Mouse (Mus musculus): ENCODE results near the gene Ttc13. TPM values are rescaled to one million over a fixed set of nuclear protein-coding genes. Genes with fewer than 3 reads are reported as not detected.
A peak's percentile ranks its signal among the peaks of the same experiment; 100 is the strongest.

Gene Ttc13
- total and polyA plus RNA-seq, 3 experiments = 16.6 to 43.3 (median 36.4) TPM

DNA sequence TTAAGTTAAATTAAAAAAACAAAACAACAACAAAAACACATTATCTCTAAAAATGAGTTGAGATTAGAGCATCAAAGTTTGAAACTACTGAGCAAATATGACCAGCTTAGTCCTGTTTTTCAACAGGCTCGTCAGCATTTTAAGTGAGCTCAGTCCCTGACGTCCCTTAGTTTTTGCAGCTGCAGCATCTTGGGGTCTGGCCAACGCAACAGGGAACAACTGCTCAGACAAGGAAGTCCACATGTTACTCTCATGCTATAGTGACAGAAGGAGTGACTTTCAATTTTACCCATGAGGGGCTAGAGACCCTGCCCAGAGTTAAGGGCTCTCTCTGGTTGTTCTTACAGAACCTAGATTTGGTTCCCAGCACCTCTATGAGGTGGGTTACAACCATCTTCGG is 17.4 kb downstream of the Ttc13 start:
- DNase-seq = no peak

DNA sequence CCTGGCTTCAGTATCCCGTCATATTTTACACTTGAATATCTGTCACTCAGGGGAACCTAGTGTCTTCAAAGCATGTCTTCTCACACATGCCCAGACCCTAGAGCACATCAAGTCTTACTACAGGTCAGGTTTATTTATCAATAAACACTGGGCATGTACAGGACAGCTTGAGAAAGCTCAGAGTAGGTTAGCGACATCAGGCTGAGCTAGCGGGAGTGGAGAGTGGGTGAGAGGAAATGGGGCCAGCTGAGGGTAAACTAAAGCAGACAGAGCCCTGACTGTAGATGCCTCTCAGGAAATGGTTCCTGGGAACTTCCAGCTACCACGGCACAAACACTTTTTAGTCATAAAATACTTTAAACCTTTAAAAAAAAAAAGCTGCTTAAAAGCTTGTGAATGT is 18.3 kb downstream of the Ttc13 start:
- no peak for DNase-seq

DNA sequence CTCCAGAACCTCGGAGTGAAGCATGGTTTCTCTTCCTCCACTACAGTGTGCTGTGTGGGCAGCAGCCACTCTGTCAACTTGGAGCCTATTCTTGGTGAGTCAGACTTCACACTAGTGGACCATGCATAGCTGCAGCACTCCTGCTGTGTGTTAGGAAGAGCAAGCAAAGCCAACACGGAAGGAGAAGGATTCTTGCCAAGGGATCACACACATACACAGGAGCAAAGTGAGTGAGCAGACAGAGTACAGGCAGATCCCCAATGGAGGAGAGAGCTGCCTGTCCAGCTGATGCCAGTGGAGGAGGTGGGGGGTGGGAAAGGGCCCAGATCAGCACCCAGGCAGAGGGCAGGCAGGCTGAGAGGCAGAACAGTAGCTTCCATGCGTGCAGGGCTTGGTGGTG is 19.6 kb downstream of the Ttc13 start:
- no peak for DNase-seq

GRCm38 (mm10) chr8:124701023-124701422 is 20.8 kb downstream of the Ttc13 start:
- no peak for DNase-seq

GRCm38 (mm10) chr8:124700271-124700670 is 21.5 kb downstream of the Ttc13 start:
- DNase-seq = no peak

GRCm38 (mm10) chr8:124695424-124696100 is 26.2 kb downstream of the Ttc13 start:
- no peak for DNase-seq

- DNase-seq = no peak
Observed at GRCm38 (mm10) chr8:124691706-124692105, 30.1 kb downstream of the Ttc13 start.

DNA sequence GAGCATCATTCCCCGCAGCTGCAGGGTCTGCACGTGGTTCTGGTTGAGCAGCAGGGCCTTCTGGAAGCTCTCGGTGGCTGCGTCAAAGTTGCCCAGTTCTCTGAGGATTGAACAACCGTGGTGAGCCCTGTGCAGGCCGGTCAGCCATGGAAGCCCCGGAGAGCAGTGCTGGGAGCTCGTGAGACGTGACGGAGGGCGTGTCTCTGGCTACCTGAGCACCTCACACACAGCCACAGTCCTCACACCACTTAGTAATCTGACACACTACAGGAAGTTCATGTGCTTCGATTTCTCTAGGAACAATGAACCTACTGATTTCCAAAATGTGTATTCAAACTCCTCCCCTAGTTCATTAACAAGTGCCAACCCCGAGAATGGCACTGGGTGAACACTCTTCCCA is 32.9 kb downstream of the Ttc13 start:
- DNase-seq = no peak

DNA sequence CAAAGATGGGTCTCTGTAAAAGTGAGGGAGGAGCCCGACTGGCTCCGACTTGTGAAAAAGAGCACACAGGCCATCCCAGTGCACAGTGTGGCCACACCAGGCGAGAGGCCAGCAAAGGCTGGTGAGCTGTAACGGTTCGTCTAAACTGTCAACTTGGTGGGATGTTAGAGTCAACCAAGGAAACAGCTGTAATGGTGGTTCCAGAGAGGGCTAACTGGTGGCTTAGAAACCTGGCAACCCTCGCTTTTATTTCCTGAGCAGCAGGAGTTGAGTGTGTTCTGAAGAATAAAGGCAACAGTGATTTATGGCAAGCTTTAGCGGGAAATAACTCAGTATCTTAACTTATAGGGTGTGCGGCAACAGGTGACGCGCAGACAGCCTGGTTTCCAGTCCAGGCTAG is 39.6 kb downstream of the Ttc13 start:
- no peak for DNase-seq

GRCm38 (mm10) chr8:124681792-124682157 is 40.0 kb downstream of the Ttc13 start:
- no peak for DNase-seq

DNA sequence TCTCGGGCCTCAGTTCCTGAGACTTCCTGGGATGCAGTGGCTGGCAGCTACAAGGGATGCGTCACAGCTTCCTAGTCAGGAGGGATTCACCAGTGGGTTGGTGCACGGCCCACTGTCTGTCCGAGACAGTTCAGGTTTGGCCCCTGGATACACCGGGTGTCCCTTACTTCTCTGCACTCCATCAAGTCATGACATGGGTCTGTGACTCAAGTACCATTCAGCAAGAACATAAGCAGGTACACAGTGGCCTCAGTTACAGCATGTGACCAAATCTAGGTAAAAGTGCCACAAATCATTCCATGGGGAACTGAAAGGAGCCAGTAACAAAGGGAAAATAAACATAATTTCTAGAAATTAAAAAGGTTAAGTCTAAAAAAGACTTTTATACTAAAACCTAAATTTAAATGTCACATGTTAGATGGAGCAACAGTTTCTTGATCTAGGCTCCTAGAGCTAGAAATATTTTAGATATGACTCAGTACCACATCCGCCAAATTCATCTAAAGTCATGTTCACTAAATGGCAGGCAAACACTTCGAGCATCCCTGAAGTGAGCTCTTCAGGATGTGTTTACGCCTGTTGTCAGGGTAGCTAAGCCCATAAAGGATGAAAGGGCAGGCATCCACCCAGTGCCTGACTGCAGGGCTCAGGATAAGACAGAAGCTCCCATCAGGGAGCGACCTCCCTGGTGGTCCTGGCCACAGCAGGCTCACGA is 40.5 kb downstream of the Ttc13 start:
- DNase-seq = no peak

DNA sequence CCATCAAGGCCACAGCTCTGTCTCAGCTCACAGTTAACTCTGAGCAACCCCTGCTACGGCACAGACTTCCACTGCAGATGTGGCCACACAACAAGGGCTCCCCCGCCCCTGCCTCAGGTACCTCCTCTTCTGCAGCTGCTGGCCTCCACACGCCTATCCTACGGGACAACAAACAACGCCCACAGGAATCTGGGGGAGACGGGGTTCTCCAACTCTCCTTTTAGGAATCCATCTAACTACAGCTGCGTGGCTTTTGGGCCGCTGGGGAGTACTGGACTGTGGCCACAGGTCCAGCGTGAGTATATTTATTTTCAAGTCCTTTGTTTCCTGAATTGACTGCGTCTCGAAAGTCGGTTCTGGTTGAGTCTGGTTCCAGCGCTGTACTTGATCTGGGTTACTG is 43.5 kb downstream of the Ttc13 start:
- DNase-seq = no peak

DNA sequence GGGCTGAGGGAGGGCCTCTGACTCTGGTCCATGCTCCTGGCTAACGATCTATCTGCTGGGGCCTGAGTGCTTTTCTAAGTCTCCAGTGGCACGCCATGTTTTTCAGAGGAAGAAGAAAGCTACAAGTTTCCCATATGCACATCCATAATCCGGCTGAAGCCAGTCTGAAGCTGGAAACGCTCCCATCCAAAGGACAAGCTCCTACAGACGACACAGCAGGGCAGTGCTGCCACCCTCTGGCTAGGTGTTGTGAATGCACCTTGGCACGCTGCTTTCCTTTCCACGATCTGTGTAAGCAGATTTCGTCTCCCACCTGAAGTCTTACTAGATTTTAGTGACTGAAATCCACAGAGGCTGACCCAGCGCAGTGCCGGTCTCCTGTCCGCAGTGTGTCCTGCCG is 44.3 kb downstream of the Ttc13 start:
- DNase-seq = peak; percentile 82

DNA sequence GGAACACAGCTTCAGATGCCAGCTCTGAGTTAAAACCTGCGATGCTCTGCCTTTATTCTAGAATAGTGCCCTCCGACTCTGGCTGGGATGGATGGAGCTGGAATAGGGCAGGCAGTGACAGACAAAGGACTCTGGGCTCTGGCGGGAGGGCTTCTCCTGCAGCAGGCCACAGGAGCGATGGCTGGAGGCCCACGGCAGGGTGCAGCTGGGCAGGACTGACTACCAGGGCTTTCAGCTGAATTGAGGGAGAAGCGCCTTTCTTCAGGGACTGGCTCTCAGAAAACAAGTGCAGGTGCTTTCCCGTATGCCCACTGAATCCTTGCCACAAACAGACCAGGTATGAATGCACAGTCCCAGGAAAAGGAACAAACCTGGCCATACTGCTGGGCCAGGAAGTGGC is 44.7 kb downstream of the Ttc13 start:
- DNase-seq = no peak

- no peak for DNase-seq
Observed at GRCm38 (mm10) chr8:124676661-124677060, 45.1 kb downstream of the Ttc13 start.

DNA sequence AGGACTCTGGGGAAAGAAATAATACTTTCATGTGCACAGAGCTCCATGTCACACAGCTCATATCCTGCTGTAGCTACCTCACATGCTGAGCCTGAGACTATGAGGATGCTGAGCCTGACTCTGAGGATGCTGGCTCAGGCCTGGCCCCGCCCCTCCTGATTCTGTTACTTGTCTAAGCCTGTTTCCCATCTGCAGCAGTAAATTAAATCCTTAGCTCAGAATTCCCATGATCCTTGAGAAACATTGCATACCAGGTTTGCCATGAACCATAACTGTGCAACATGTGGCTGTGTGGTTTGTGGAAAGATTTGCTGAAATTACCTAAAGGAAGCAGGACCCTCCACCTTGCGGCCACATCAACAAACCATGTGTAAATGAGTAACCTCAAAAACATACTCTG is 49.4 kb downstream of the Ttc13 start:
- DNase-seq = no peak

DNA sequence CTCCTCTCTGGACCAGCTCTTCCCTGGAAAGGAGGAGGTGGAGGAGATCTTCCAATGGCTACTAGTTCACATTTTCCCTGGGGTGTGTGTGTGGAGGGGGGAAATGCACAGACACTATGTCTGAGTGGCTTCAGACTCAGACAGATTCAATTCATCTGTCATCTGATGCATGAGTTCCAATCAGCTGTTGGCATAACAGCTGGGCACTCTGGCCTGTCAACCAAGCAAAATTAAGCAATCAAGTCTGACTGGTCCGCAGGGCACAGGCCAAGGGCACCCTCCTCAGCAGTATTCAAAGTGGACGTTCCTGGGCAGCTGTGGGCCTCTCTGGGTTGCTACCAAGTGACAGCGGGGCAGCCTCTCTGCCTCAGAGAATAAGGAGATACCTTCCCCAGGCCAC is 53.0 kb downstream of the Ttc13 start:
- peak; percentile 86 for DNase-seq

GRCm38 (mm10) chr8:124664414-124664813 is 57.4 kb downstream of the Ttc13 start:
- DNase-seq = no peak

- no peak for DNase-seq
Observed at GRCm38 (mm10) chr8:124663874-124664230, 57.9 kb downstream of the Ttc13 start.

- DNase-seq = peak; percentile 95
Observed at GRCm38 (mm10) chr8:124663112-124663873, 58.5 kb downstream of the Ttc13 start, which contains the start of gene 2310022B05Rik. Gene 2310022B05Rik (minus strand): TSS chr8:124663369.

- DNase-seq = peak; percentile 39
Observed at GRCm38 (mm10) chr8:124662446-124663111, 59.2 kb downstream of the Ttc13 start.

DNA sequence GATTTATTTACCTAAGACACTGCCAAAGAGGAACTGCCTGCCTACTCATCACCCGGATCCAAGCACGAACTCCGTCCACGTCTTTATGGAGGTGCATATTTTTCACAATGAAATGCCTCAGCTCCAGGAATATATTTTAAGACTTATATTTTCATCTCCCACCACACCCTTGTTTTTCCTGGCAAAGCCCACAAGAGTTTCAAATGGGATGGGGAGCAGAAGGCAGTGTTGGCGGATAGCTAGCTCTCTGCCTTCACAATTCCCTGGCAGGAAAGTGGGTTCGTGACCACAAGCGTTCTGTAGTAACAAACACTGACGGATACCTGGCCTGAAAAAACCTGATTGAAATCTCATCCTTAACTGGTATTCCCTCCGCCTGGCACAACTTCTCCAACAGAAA is 60.0 kb downstream of the Ttc13 start:
- DNase-seq = no peak

DNA sequence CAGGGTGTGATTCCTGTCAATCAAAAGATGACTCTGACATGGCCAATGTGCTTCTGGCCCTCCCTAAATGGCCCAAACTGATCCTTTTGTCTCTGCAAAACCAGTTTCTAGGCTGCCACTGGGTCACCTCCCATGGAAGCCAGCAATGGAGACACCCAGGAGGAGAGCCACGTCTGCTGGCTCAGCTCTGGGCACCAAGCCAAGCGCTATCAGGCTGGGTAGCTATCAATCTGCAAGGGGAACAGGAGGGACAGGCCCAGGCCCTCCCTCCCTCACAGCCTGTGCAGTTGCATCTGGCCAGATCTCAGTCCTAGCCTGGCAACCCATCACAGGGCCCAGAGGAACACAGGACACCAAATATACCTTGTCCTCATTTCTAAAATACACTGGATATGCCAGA is 63.4 kb downstream of the Ttc13 start:
- peak; percentile 92 for DNase-seq

Measured in adrenal gland, adult 2 months (tissue).